In the genomic region with DNA sequence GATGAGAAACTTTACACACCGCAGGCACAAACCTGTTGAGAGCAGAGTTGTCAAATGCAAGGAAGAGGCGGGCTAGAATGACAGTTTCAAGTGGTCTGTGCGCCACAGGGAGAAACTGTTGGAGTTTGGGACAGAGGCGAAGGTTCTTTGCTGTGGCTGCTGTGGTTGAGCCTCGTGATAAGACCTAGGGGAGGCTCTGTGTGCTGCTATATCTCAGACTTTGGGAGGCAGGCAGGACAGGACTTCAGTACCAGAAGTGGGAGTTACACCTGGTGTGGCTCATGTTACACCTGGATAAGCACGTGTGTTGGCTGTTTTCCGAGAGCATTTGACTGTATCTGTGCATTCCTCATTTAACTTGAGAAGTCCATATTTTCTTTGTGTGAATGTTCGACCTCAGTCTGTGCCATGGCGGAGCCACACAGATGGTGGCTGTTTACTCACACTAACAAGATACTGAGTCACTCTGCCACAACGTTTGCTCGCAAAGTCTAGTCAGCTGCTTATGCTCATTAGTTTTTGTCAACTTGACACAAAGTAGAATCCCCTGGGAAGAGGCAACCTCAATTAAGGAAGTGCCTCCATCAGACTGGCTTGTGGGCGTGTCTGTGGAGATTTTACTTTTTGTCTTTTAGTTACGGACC, we compare ENCODE assay signal across 17 mouse cellular contexts. TPM values are rescaled to one million over a fixed set of nuclear protein-coding genes. Genes with fewer than 3 reads are reported as not detected.
DNase-seq lines count a peak whose midpoint lies in the region; ATAC-seq lines count a peak whose summit lies in the region.
"Had no signal": no experiment of that assay in that cellular context is flagged by ENCODE, and none has a peak within 500 bp of the region (broad histone marks: within the 10 kb centered on the region; RNA-seq: fewer than 3 reads in every experiment).

No protein-coding gene starts in this region.

- WGBS in heart, embryonic 14.5 days: 48% methylated on average over 13 of the region's 13 CpGs
- 86% methylated on average over 13 of the region's 13 CpGs for WGBS in midbrain, embryonic 11.5 days
- WGBS in midbrain, embryonic 15.5 days: 85% methylated on average over 13 of the region's 13 CpGs
- 86% methylated on average over 13 of the region's 13 CpGs for WGBS in midbrain, embryonic 16.5 days

- no peak overlapping the region for H3K9ac ChIP-seq in heart, embryonic 14.5 days (ENCODE audit: low read length)
- H3K9ac ChIP-seq in midbrain, embryonic 11.5 days (ENCODE audit: low read length): no peak overlapping the region
- H3K9ac ChIP-seq in midbrain, embryonic 15.5 days: no peak overlapping the region
- no peak overlapping the region for H3K9ac ChIP-seq in midbrain, embryonic 16.5 days (ENCODE audit: low read depth, low read length)
- H3K9ac ChIP-seq: embryonic facial prominence, embryonic 15.5 days; hindbrain, embryonic 13.5 days; limb, embryonic 13.5 days; neural tube, embryonic 13.5 days had no signal

- no peak for ATAC-seq in heart, embryonic 14.5 days (ENCODE audit: insufficient number of reproducible peaks, insufficient read depth, low FRiP score, low read depth)
- no peak for ATAC-seq in midbrain, embryonic 11.5 days (ENCODE audit: low FRiP score)
- ATAC-seq in midbrain, embryonic 15.5 days (replicated peaks): no peak
- ATAC-seq in megakaryocyte-erythroid progenitor cell, adult 5-6 weeks (replicated peaks; ENCODE audit: low FRiP score, low TSS enrichment, poor library complexity, severe bottlenecking): 0 out of 2 replicates have a peak, but pooled peaks have one; percentile 37
- ATAC-seq in midbrain, embryonic 16.5 days: no peak
- ATAC-seq: intestine, embryonic 16.5 days had no signal

- H3K36me3 ChIP-seq in heart, embryonic 14.5 days (ENCODE audit: control insufficient read depth, insufficient read depth, low read length): no peaks in the 10 kb centered on the region
- H3K36me3 ChIP-seq in midbrain, embryonic 11.5 days (ENCODE audit: control insufficient read depth, insufficient read depth, low read length): no peaks in the 10 kb centered on the region
- H3K36me3 ChIP-seq in midbrain, embryonic 15.5 days (replicated peaks): no peaks in the 10 kb centered on the region
- H3K36me3 ChIP-seq in midbrain, embryonic 16.5 days (ENCODE audit: control insufficient read depth, insufficient read depth, low read length): no peaks in the 10 kb centered on the region
- H3K36me3 ChIP-seq: embryonic facial prominence, embryonic 15.5 days; hindbrain, embryonic 13.5 days; limb, embryonic 13.5 days; neural tube, embryonic 13.5 days had no signal

- no peaks in the 10 kb centered on the region for H3K9me3 ChIP-seq in heart, embryonic 14.5 days (ENCODE audit: control insufficient read depth, low read length)
- H3K9me3 ChIP-seq in midbrain, embryonic 11.5 days (ENCODE audit: control insufficient read depth, low read length): no peaks in the 10 kb centered on the region
- H3K9me3 ChIP-seq in midbrain, embryonic 15.5 days: no peaks in the 10 kb centered on the region
- H3K9me3 ChIP-seq in midbrain, embryonic 16.5 days (replicated peaks; ENCODE audit: control insufficient read depth, low read length, poor library complexity, severe bottlenecking): no peaks in the 10 kb centered on the region
- H3K9me3 ChIP-seq: embryonic facial prominence, embryonic 15.5 days; hindbrain, embryonic 13.5 days; limb, embryonic 13.5 days; neural tube, embryonic 13.5 days had no signal

- DNase-seq in heart, adult 18-20 months: no peak
- DNase-seq in midbrain, embryonic 11.5 days (ENCODE audit: low spot score, missing footprints): peak; percentile 69
- peak; percentile 72 for DNase-seq in brain, adult 2 months (ENCODE audit: low read depth, low spot score)
- DNase-seq in kidney, adult 8-10 months: no peak
- DNase-seq: adrenal gland, postnatal 10 days; heart, adult 2 months; kidney, postnatal 10 days had no signal

- H3K27me3 ChIP-seq in heart, embryonic 14.5 days (ENCODE audit: control insufficient read depth, insufficient read depth, low read length): no peaks in the 10 kb centered on the region
- H3K27me3 ChIP-seq in midbrain, embryonic 11.5 days (ENCODE audit: control insufficient read depth, insufficient read depth, low read length): no peaks in the 10 kb centered on the region
- H3K27me3 ChIP-seq in midbrain, embryonic 15.5 days (replicated peaks): no peaks in the 10 kb centered on the region
- H3K27me3 ChIP-seq in midbrain, embryonic 16.5 days (ENCODE audit: control insufficient read depth, insufficient read depth, low read depth, low read length): no peaks in the 10 kb centered on the region
- H3K27me3 ChIP-seq: embryonic facial prominence, embryonic 15.5 days; hindbrain, embryonic 13.5 days; limb, embryonic 13.5 days; neural tube, embryonic 13.5 days had no signal

- H3K4me3 ChIP-seq in heart, embryonic 14.5 days (ENCODE audit: control insufficient read depth in 1 of 2, insufficient read depth in 1 of 2, low read depth in 1 of 2, low read length in 2 of 2): no peak overlapping the region
- no peak overlapping the region for H3K4me3 ChIP-seq in midbrain, embryonic 11.5 days (ENCODE audit: low read depth, low read length)
- no peak overlapping the region for H3K4me3 ChIP-seq in midbrain, embryonic 15.5 days
- H3K4me3 ChIP-seq in midbrain, embryonic 16.5 days (ENCODE audit: low read depth, low read length): no peak overlapping the region
- H3K4me3 ChIP-seq: embryonic facial prominence, embryonic 15.5 days; heart, adult 2 months; hindbrain, embryonic 13.5 days; left cerebral cortex, adult 2 months; limb, embryonic 13.5 days; neural tube, embryonic 13.5 days had no signal

- no peak overlapping the region for H3K4me2 ChIP-seq in heart, embryonic 14.5 days (ENCODE audit: low read length)
- H3K4me2 ChIP-seq in midbrain, embryonic 11.5 days: no peak overlapping the region
- H3K4me2 ChIP-seq in midbrain, embryonic 15.5 days: no peak overlapping the region
- H3K4me2 ChIP-seq in midbrain, embryonic 16.5 days (ENCODE audit: low read length): no peak overlapping the region
- H3K4me2 ChIP-seq: embryonic facial prominence, embryonic 15.5 days; hindbrain, embryonic 13.5 days; limb, embryonic 13.5 days; neural tube, embryonic 13.5 days had no signal

- H3K27ac ChIP-seq in heart, embryonic 14.5 days (replicated peaks in 1 of 2; ENCODE audit: control insufficient read depth in 1 of 2, insufficient read depth in 1 of 2, low read depth in 2 of 2, low read length in 2 of 2): peak overlapping the region; percentile 10 to 36; a peak in 2 of 4 replicates
- H3K27ac ChIP-seq in midbrain, embryonic 11.5 days (ENCODE audit: low read depth, low read length): no peak overlapping the region
- no peak overlapping the region for H3K27ac ChIP-seq in midbrain, embryonic 15.5 days
- H3K27ac ChIP-seq in midbrain, embryonic 16.5 days (ENCODE audit: low read length): no peak overlapping the region
- H3K27ac ChIP-seq: embryonic facial prominence, embryonic 15.5 days; heart, adult 2 months; hindbrain, embryonic 13.5 days; left cerebral cortex, adult 2 months; limb, embryonic 13.5 days; neural tube, embryonic 13.5 days had no signal

- peaks cover 18 to 30% of the 10 kb centered on the region in 2 experiments for H3K4me1 ChIP-seq in heart, embryonic 14.5 days (ENCODE audit: control insufficient read depth in 2 of 2, insufficient read depth in 2 of 2, low read length in 2 of 2)
- peaks cover 3% of the 10 kb centered on the region; the same call in 1 of the 2 replicates for H3K4me1 ChIP-seq in midbrain, embryonic 11.5 days (ENCODE audit: control insufficient read depth, insufficient read depth, low read length)
- H3K4me1 ChIP-seq in midbrain, embryonic 15.5 days: no peaks in the 10 kb centered on the region
- H3K4me1 ChIP-seq in midbrain, embryonic 16.5 days (ENCODE audit: control insufficient read depth, insufficient read depth, low read length): no peaks in the 10 kb centered on the region
- H3K4me1 ChIP-seq: embryonic facial prominence, embryonic 15.5 days had no signal

RNA-seq across cellular contexts. Expression of a gene that starts 29.7 kb away (rescaled TPM):
- polyA plus RNA-seq in heart, embryonic 14.5 days (2014; fragmentation: Nextera tagmentation; extraction: Ambion mirVana): 23.1 and 25.2 TPM in 2 replicates
- total RNA-seq in heart, adult 18-20 months (2021): 100 to 1,000 TPM; 177 to 181 TPM
- polyA plus RNA-seq in midbrain, embryonic 11.5 days (2014; fragmentation: Nextera tagmentation; extraction: Ambion mirVana): 7.0 and 7.7 TPM in 2 replicates
- 6.7 TPM in 2 replicates for polyA plus RNA-seq in midbrain, embryonic 15.5 days (2015; fragmentation: Nextera tagmentation; extraction: Ambion mirVana)
- 9.3 and 12.2 TPM in 2 replicates for total RNA-seq in megakaryocyte-erythroid progenitor cell, adult 5-6 weeks (2014; fragmentation: Nextera tagmentation)
- 11.8 and 19.9 TPM in 2 replicates for total RNA-seq in megakaryocyte-erythroid progenitor cell, adult 5-6 weeks (2017)
- 6.2 and 7.3 TPM in 2 replicates for polyA plus RNA-seq in midbrain, embryonic 16.5 days (2015; fragmentation: Nextera tagmentation; extraction: Ambion mirVana)

Comparison
In these comparisons a context has a peak if more than half of its experiments do, and no peak if none do; other contexts are left out.
1. H3K27ac ChIP-seq: peak in heart, embryonic 14.5 days (2 of 2); none in midbrain, embryonic 11.5 days (single experiment), midbrain, embryonic 15.5 days (single experiment) and midbrain, embryonic 16.5 days (single experiment).
2. DNase-seq: peak in midbrain, embryonic 11.5 days (single experiment) and brain, adult 2 months (single experiment); none in heart, adult 18-20 months (0 of 2) and kidney, adult 8-10 months (0 of 2).